Mouse (Mus musculus): ENCODE measurements around the gene Pdgfc.
"Not testable (repeated sequence)": the region's sequence is repeated elsewhere in the genome, so short reads cannot be mapped to it uniquely, and the experiment has no call there.

Pdgfc gene

DNA sequence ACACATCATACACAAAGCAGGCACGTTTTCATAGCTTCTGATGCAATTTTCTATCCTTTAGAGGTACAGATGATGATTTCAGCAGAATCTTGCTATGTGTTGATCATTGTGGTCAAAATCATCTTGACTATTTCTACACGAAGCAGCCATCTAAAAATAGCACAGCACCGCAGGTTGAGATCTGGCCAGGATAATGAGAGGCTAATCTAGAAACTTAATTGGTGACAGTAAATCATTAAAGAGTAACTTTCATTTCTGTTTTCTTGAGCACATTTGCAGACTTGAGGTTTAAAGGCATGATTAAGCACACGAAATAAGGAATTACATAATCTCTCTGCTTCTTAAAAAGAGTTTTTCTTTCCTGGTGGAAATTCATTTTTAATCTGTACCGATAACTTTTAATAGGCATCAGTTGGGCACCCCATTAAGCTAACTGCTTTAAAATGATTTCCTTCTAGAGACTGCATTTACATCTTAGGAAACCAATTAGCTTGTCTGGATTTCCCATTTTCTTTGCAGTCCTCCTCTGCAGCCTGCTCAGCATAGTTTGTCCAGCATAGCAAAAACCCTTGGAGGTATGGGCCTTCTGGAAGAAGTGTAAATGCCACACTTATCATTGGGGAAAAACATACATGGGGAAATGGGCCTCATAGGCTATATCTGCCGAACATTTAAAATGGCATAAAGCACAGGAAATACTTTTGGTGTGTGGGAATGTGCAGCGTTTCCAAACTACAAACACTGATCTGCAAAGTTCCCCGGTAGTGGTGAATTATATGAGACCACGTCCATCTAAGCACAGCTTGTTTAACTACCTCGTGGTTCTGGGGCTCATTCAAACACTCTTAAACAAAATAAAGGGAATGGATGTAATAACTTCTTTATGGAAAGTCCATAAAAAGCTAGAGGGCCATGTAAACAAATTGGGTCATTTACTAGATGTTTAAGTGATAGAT, 10.7 kb downstream of the Pdgfc start:
- no peak for DNase-seq (ENCODE audit: low spot score in 2 of 2)

- DNase-seq (ENCODE audit: low spot score in 2 of 2) = no peak
Measured at GRCm38 (mm10) chr3:81051522-81051921, 15.3 kb downstream of the Pdgfc start.

GRCm38 (mm10) chr3:81052422-81052821, 16.2 kb downstream of the Pdgfc start:
- DNase-seq (ENCODE audit: low spot score in 2 of 2) = no peak

GRCm38 (mm10) chr3:81054074-81054473, 17.9 kb downstream of the Pdgfc start:
- no peak for DNase-seq (ENCODE audit: low spot score in 2 of 2)

DNA sequence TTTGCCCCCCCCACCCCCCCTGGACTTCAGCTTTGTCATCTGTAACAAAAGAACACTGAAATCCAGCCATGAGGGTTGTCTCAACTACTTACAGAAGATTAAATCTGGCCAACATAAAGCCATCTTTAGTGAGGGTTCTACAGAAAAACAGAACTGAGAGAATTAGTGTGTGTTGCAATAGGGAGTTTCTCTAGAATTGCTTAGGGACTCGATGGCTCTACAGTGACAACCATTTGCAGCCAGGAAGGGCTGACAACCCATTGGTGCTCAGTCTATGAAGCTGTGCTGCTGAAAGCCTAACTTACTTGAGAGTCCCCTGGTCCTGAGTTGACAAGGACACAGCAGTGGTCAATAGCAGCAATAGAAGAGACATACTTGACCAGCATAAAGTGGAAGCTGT, 21.5 kb downstream of the Pdgfc start:
- DNase-seq (ENCODE audit: low spot score in 2 of 2) = no peak

- no peak for DNase-seq (ENCODE audit: low spot score in 2 of 2)
Measured at GRCm38 (mm10) chr3:81058527-81059031, 22.4 kb downstream of the Pdgfc start.

GRCm38 (mm10) chr3:81068550-81068949, 32.3 kb downstream of the Pdgfc start:
- DNase-seq (ENCODE audit: low spot score in 2 of 2) = no peak

DNA sequence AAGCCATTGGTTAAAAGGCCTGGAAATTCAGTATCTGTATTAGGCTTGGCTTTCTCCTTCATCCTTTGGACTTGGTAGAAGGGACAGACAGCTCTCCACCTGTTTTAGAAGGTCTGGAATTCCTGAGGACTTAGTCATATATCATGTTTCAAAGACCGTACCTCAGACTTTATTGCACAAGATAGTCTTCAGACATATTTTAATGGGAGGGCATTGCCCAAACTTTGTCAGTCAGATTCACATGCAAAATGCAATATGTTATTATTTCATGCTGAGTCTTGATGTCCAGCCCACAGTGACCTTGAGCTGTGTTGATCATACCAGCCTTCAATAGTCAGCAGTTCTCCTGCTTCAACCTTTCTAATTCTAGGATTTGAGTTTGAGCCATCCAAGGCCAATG, 64.9 kb downstream of the Pdgfc start:
- DNase-seq (ENCODE audit: low spot score in 2 of 2) = no peak

DNA sequence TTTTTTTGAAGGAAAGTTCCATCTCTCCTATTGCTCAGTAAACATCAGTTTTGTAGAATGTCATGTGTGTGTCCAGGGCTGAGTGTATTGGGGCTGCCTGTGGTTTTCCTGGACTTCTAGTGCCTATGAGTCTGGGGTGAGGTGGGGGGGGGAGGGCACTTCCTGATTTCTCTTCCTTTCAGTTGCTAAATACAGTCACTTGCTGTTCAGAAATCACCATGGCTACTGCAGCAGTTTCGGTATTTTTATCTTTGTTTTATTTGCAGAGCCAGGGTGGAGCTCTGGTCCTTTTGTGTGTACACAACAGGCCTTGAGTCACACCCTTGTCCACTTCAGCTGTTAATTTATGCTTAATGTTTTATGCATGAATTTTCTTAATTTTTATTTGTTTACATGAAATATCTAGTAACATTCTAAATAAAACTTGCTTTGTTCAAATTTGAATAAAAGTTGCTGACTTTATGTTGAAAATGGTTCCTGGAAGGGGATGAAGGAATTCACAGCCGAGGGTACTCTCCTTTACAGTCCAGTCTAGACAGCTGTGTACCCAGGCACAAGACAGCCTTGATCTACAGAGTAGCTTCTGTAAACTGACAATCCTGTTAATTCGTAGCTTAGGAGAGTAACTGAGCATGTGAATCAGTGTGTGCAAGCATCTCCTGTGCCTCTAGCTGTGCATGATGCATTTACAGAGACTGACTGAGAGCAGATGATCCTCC, 66.1 kb downstream of the Pdgfc start:
- peak in 1 of 2 experiments; percentile 13 for DNase-seq (ENCODE audit: low spot score in 2 of 2)

- no peak for DNase-seq (ENCODE audit: low spot score in 2 of 2)
Measured at GRCm38 (mm10) chr3:81102877-81103420, 66.7 kb downstream of the Pdgfc start.

DNA sequence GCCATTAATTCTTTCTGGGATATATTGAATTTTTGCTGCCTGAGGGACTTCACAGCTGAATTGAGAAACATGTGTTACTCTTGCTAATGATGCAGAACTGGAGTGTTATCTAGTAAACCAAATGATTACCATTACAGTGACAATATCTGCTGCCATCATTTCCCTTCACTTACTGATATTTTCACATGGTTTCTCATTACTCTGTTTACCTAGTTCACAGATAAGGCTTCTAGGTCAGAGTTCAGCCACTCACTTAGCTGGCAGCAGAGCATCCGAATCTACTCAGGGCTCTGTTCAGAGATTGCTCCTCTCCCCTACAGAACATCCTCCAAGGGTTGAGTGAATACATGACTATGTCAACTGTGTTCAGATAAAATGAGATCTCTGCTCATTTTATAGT, 71.3 kb downstream of the Pdgfc start:
- DNase-seq (ENCODE audit: low spot score in 2 of 2) = no peak

DNA sequence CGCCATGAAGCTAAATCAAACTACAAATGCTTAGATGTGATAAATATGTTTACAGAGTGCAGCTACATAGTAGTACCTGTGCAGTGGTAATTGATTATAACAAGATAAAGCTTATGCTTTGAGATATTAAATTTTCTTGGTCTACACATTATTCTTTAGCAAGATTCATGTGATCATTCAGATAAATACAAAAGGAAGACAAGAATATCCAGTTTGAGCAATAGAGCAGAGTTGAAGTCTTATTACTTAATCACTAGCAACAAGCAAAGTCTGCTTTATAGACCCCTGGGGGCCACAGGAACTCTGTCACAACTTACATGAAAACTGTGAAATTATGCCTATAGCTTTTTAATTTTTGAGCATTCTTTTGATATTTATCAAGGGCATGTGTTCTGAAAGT, 74.8 kb downstream of the Pdgfc start:
- no peak for DNase-seq (ENCODE audit: low spot score in 2 of 2)

DNA sequence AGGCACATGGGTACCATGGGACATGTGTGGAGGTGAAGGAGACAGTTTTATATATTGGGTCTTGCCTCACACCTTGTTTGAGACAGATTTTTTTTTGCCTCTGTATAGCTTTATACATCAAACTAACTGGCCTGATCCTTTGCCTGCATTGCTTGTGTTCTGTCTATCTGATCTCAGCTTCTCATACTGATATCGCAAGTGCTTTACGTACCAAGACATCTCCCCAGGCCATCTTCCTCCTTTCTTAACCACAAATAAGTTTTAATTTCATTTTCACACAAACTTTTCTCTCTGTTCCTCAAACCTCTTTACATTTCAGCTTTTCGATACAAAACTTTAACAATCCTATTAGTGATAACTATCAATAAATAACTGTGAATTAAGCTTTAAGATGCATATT, 76.7 kb downstream of the Pdgfc start:
- no peak for DNase-seq (ENCODE audit: low spot score in 2 of 2)

GRCm38 (mm10) chr3:81120664-81121063, 84.4 kb downstream of the Pdgfc start:
- DNase-seq (ENCODE audit: low spot score in 2 of 2) = no peak

DNA sequence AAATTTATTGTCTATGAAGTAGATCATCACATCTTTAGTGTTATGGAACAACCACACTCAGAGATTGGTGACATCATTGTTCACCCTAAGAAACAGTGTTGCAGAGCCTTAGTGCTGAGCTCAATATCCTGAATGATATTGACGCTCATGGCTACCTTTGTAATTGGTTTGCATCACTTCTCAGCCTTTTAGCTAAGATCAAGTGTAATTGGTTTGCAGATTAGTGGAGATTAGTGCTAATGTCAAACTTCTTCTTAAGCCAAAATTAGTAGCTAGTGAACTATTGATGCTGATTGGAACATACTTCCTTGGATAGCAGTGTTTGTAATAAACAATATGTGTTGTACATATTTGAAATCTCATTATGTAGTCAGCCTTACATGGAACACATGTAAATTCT, 85.5 kb downstream of the Pdgfc start:
- no peak for DNase-seq (ENCODE audit: low spot score in 2 of 2)

DNA sequence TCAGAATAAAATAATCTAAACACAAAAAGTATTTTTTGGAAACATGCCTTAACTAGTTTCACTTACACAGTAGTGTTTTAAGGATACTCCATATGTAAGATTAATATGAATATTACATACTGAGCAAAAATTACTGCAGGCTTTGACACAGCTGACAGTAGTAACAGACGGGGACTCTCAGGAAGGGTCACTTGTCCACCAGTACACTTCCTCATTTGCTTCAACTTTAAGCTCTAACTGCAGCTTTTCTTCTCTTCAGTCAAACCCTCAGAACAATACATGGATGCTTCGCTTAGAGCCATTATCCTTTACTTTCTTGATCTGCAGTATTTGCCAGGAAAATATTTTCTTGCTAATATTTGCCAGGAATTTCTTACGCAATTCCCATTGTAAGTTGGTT, 87.2 kb downstream of the Pdgfc start:
- no peak for DNase-seq (ENCODE audit: low spot score in 2 of 2)

DNA sequence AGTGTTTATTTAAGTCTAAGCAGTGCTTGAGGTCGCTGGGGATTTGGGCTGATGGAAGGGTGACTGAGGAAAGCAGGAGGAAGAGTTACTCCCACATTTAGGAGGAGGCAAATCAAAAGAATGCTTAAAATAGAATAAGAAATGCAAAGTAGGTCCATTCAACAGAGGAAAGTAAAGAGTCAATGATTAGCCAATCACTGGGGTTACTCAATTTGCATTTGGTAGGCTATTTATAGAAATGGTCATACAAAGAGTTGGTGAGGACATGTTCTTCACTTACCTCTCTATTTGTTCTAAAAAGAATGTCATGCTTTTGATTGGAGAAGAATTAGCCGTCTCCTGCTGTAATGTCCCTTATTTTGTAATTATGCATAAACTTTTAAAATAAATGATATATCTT, 90.8 kb downstream of the Pdgfc start:
- no peak for DNase-seq (ENCODE audit: low spot score in 2 of 2)

- no peak for DNase-seq (ENCODE audit: low spot score in 2 of 2)
Measured at GRCm38 (mm10) chr3:81136985-81137384, 100.8 kb downstream of the Pdgfc start.

- DNase-seq (ENCODE audit: low spot score in 2 of 2) = not testable (repeated sequence)
Measured at GRCm38 (mm10) chr3:81138030-81138429, 101.8 kb downstream of the Pdgfc start.

DNA sequence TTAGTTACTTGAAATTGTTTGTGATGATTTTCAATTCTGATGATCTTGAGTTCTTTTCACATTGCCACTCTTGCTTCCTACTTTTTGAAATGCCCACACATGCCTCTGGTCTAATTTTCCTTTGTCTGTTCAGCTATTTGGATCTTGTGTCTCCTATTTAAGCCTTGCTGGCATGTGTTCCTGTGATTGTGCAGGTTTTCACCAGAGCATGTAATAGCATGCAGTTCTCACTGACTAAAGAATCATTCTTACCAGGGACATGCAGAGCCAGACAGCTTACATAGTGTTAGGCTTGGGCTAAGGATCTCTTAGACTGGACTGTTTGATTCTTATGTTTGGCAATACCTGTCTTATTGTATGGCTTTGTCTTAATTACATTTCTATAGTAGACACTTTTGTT, 107.5 kb downstream of the Pdgfc start:
- DNase-seq (ENCODE audit: low spot score in 2 of 2) = no peak

GRCm38 (mm10) chr3:81149109-81149521, 112.9 kb downstream of the Pdgfc start:
- DNase-seq (ENCODE audit: low spot score in 2 of 2) = no peak

GRCm38 (mm10) chr3:81150228-81150627, 114.0 kb downstream of the Pdgfc start:
- no peak for DNase-seq (ENCODE audit: low spot score in 2 of 2)
